Mouse (Mus musculus) ES-E14 (cell line): ENCODE results near the gene Arl5c. TPM values are rescaled to one million over a fixed set of nuclear protein-coding genes. Genes with fewer than 3 reads are reported as not detected.
A peak's percentile ranks its signal among the peaks of the same experiment; 100 is the strongest.

Experiments used
- DNase-seq: peaks from one replicate; pipeline ENCODE4 v3.0.0-alpha.2; 2013; ENCODE audit warnings: low read depth, low spot score
- H3K27ac ChIP-seq: 2 replicates; pipeline ENCODE4 v1.5.1; 2012; ENCODE audit warnings: low read depth, mild to moderate bottlenecking, low read length, moderate library complexity, mixed read lengths; ENCODE audit not compliant: poor library complexity, insufficient read depth, severe bottlenecking
- H3K36me3 ChIP-seq: 2 replicates; pipeline ENCODE4 v1.6.1; 2012; ENCODE audit warnings: mild to moderate bottlenecking, low read length, moderate library complexity, mixed read lengths; ENCODE audit not compliant: control insufficient read depth, poor library complexity, insufficient read depth, severe bottlenecking
- H3K4me1 ChIP-seq, 2 experiments: fragments of 150-350 bp in 1 of 2; sonication (generic) in 1 of 2; 2 replicates each; pipeline ENCODE4 v1.6.1; 2012; ENCODE audit warnings: low read length in 2 of 2, mild to moderate bottlenecking in 1 of 2, mixed read lengths in 1 of 2; ENCODE audit not compliant: control insufficient read depth in 2 of 2, insufficient read depth in 2 of 2, poor library complexity in 1 of 2
- H3K4me3 ChIP-seq, 2 experiments: fragments of 150-350 bp in 1 of 2; sonication (generic) in 1 of 2; 2 replicates each; pipeline ENCODE4 v1.5.1; 2012; ENCODE audit warnings: low read length in 2 of 2, low read depth in 1 of 2, mild to moderate bottlenecking in 1 of 2, mixed read lengths in 1 of 2; ENCODE audit not compliant: insufficient read depth in 1 of 2, poor library complexity in 1 of 2, severe bottlenecking in 1 of 2
- H3K9ac ChIP-seq: 2 replicates; pipeline ENCODE4 v1.6.1; 2012; ENCODE audit warnings: low read depth, mild to moderate bottlenecking, low read length, mixed read lengths; ENCODE audit not compliant: poor library complexity, insufficient read depth, severe bottlenecking
- H3K9me3 ChIP-seq: fragments of 150-350 bp; sonication (generic); 2 replicates; pipeline ENCODE4 v1.6.1; 2012; ENCODE audit warnings: low read depth, mild to moderate bottlenecking, low read length; ENCODE audit not compliant: control insufficient read depth, insufficient read depth
- CHD2 ChIP-seq: IDR thresholded peaks from 2 replicates; pipeline ENCODE4 v1.6.1; 2014; ENCODE audit warnings: mild to moderate bottlenecking, low read depth, low read length, inconsistent platforms
- HCFC1 ChIP-seq: IDR thresholded peaks from 2 replicates; pipeline ENCODE4 v1.6.1; 2012; ENCODE audit warnings: low read length, inconsistent platforms, borderline replicate concordance; ENCODE audit not compliant: insufficient read depth
- MAFK ChIP-seq: IDR thresholded peaks from 2 replicates; pipeline ENCODE4 v1.6.1; 2014; ENCODE audit warnings: mild to moderate bottlenecking, low read depth, low read length, inconsistent platforms; ENCODE audit not compliant: insufficient read depth
- ZC3H11A ChIP-seq: IDR thresholded peaks from 2 replicates; pipeline ENCODE4 v1.6.1; 2012; ENCODE audit warnings: low read depth, mild to moderate bottlenecking, inconsistent platforms, low read length, borderline replicate concordance
- ZNF384 ChIP-seq: IDR thresholded peaks from 2 replicates; pipeline ENCODE4 v1.6.1; 2012; ENCODE audit warnings: low read depth, low read length, inconsistent platforms
- in situ Hi-C, 2 experiments: fragments of 600-800 bp; cut with MboI; formaldehyde crosslinking; loops; one replicate each; pipeline ENCODE4 v1.15.1; 2025; ENCODE audit warnings: low sequenced_read_pairs in 2 of 2, inconsistent platforms in 1 of 2; ENCODE audit not compliant: unreplicated experiment in 2 of 2
- total RNA-seq: library from RNA; depleted of rRNA; stranded (reverse); fragments of 300-350 nt; gene quantifications from 2 replicates; pipeline ENCODE4 v1.2.3, GENCODE M21; 2012

The Arl5c gene
- total RNA-seq, 1 experiment = 2.9 TPM

- no peak overlapping the region for H3K27ac ChIP-seq
- no peak for TF ChIP-seq HCFC1
- no peak for TF ChIP-seq CHD2
- no peak for TF ChIP-seq ZC3H11A
- TF ChIP-seq MAFK = no peak
- no peak for TF ChIP-seq ZNF384
Observed at GRCm38 (mm10) chr11:98040975-98041374, 45.0 kb upstream of the Arl5c start.

GRCm38 (mm10) chr11:98037871-98038270, 41.9 kb upstream of the Arl5c start:
- Histone ChIP-seq H3K27ac (no peak overlapping the region), H3K36me3 (no peaks in the 10 kb centered on the region), H3K9ac (no peak overlapping the region), H3K4me3 (no peak overlapping the region), H3K9me3 (no peaks in the 10 kb centered on the region), H3K4me1 (peaks cover 11 to 23% of the 10 kb centered on the region in 2 experiments; a peak in 3 of 4 replicates)
- DNase-seq = no peak
- in situ Hi-C loops = no loop called here
- TF ChIP-seq ZNF384 (no peak), MAFK (no peak), CHD2 (no peak), HCFC1 (no peak), ZC3H11A (no peak)

More at GRCm38 (mm10) chr11:98040975-98041374, 45.0 kb upstream of the Arl5c start:
- no peaks in the 10 kb centered on the region for H3K9me3 ChIP-seq
- peaks cover 11 to 24% of the 10 kb centered on the region in 2 experiments; a peak in 3 of 4 replicates for H3K4me1 ChIP-seq
- DNase-seq = no peak
- in situ Hi-C loops = no loop called here
- peak overlapping the region; percentile 44; the same call in 1 of the 2 replicates for H3K9ac ChIP-seq
- H3K4me3 ChIP-seq = no peak overlapping the region
- no peaks in the 10 kb centered on the region for H3K36me3 ChIP-seq

- Histone ChIP-seq H3K9ac (peak overlapping the region; percentile 70), H3K4me1 (peaks cover 11 to 15% of the 10 kb centered on the region in 2 experiments; a peak in 3 of 4 replicates), H3K9me3 (no peaks in the 10 kb centered on the region), H3K36me3 (peaks cover 4% of the 10 kb centered on the region; the same call in 1 of the 2 replicates), H3K4me3 (peak overlapping the region; percentile 15 to 57; a peak in 3 of 4 replicates), H3K27ac (no peak overlapping the region)
- in situ Hi-C loops = no loop called here
- TF ChIP-seq MAFK = peak; percentile 84
- TF ChIP-seq ZC3H11A = no peak
- DNase-seq = no peak
Observed at GRCm38 (mm10) chr11:98035977-98036377, 40.0 kb upstream of the Arl5c start.

- no peak overlapping the region for H3K9ac ChIP-seq
Observed at GRCm38 (mm10) chr11:98034840-98035239, 38.9 kb upstream of the Arl5c start.

GRCm38 (mm10) chr11:98034061-98034460, 38.1 kb upstream of the Arl5c start:
- in situ Hi-C loops = no loop called here

More at GRCm38 (mm10) chr11:98034840-98035239, 38.9 kb upstream of the Arl5c start:
- peaks cover 14% of the 10 kb centered on the region for H3K36me3 ChIP-seq
- no peak overlapping the region for H3K4me3 ChIP-seq
- in situ Hi-C loops = no loop called here
- no peak for DNase-seq
- H3K9me3 ChIP-seq = no peaks in the 10 kb centered on the region
- peaks cover 9 to 16% of the 10 kb centered on the region in 2 experiments; a peak in 3 of 4 replicates for H3K4me1 ChIP-seq
- H3K27ac ChIP-seq = no peak overlapping the region
- TF ChIP-seq CHD2 = no peak

More at GRCm38 (mm10) chr11:98034061-98034460, 38.1 kb upstream of the Arl5c start:
- TF ChIP-seq CHD2 (no peak), ZC3H11A (no peak), ZNF384 (no peak), HCFC1 (no peak), MAFK (no peak)
- Histone ChIP-seq H3K36me3 (peaks cover 21% of the 10 kb centered on the region), H3K4me3 (no peak overlapping the region), H3K4me1 (peaks cover 9 to 16% of the 10 kb centered on the region in 2 experiments; a peak in 3 of 4 replicates), H3K9ac (no peak overlapping the region), H3K9me3 (no peaks in the 10 kb centered on the region), H3K27ac (no peak overlapping the region)
- DNase-seq = no peak
